Mouse (Mus musculus) cerebellum, adult 2 months (tissue): ENCODE results near the gene P2ry14. TPM values are rescaled to one million over a fixed set of nuclear protein-coding genes. Genes with fewer than 3 reads are reported as not detected.

Experiments
- DNase-seq, 2 experiments: peaks; one replicate each; pipeline ENCODE4 v3.0.0; 2021
- H3K27ac ChIP-seq: fragments of 200-500 bp; 2 replicates; pipeline ENCODE4 v1.5.1; 2012; ENCODE audit warnings: low read length, control low read depth, inconsistent platforms; ENCODE audit not compliant: insufficient read depth
- H3K27me3 ChIP-seq: fragments of 200-500 bp; 2 replicates; pipeline ENCODE4 v1.6.1; 2012; ENCODE audit warnings: inconsistent platforms, mild to moderate bottlenecking, low read length, moderate library complexity; ENCODE audit not compliant: control insufficient read depth, insufficient read depth
- H3K4me1 ChIP-seq: fragments of 200-500 bp; 2 replicates; pipeline ENCODE4 v1.6.1; 2011; ENCODE audit warnings: low read length; ENCODE audit not compliant: control insufficient read depth, insufficient read depth
- H3K4me3 ChIP-seq: fragments of 200-500 bp; replicated peaks from 2 replicates; pipeline ENCODE3; 2011; ENCODE audit warnings: mild to moderate bottlenecking, low read depth, low read length, control low read depth; ENCODE audit not compliant: insufficient read depth
- CTCF ChIP-seq: fragments of 200-500 bp; IDR thresholded peaks from 2 replicates; pipeline ENCODE4 v1.5.1; 2011; ENCODE audit warnings: low read depth, mild to moderate bottlenecking, control low read depth, low read length, moderate library complexity, borderline replicate concordance; ENCODE audit not compliant: insufficient read depth
- POLR2A ChIP-seq: fragments of 200-500 bp; IDR thresholded peaks from 2 replicates; pipeline ENCODE4 v1.6.1; 2011; ENCODE audit warnings: low read length, control low read depth, borderline replicate concordance; ENCODE audit not compliant: insufficient read depth
- WGBS: fragments of 180-500 bp; shearing (Covaris S2); methylation state at CpG from one replicate; pipeline ENCODE4 v1.1.7; 2018; 5-methylcytosine and 5-hydroxymethylcytosine counted together
- polyA plus RNA-seq: library from polyadenylated mRNA; depleted of rRNA; stranded (reverse); fragments of >200 nt; gene quantifications from 2 replicates; pipeline ENCODE4 v1.2.3, GENCODE M21; 2012

P2ry14 gene
- polyA plus RNA-seq, 1 experiment, result 4.2 TPM

DNA sequence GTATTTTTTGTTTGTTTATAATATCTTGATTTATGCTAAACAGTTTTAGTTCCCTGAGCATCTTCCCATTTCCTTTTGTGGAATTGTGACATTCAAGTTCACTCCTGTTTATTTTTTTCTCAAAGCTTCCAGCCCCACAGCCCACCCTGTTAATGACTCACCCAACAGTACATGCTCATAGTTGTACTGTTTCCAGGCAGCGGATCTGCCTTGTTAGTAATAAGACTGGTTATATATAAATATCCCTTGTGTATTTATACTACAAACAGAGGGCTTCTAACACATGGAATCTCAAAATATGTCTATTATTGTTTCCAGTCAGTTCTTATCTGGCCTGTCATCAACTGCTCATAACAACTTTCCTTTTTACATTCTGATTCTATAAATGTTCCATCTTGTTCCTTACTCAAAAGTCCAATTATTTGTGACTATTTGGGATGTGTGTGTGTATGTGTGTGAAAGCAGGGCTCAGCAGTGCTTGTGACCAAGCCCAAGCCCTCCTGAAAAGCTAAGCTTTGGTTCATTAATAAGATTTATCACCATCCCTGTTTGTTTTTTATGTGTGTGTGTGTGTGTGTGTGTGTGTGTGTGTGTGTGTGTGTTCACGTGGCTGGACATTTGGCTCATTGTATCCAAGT, 14.1 kb upstream of the P2ry14 start:
- no peaks in the 10 kb centered on the region for H3K27me3 ChIP-seq
- TF ChIP-seq CTCF (no peak), POLR2A (no peak)
- no peak for DNase-seq
- no peak overlapping the region for H3K27ac ChIP-seq
- H3K4me3 ChIP-seq, result no peak overlapping the region
- 80% methylated on average over 2 of the region's 2 CpGs for WGBS
- peaks cover 3% of the 10 kb centered on the region; the same call in 1 of the 2 replicates for H3K4me1 ChIP-seq

DNA sequence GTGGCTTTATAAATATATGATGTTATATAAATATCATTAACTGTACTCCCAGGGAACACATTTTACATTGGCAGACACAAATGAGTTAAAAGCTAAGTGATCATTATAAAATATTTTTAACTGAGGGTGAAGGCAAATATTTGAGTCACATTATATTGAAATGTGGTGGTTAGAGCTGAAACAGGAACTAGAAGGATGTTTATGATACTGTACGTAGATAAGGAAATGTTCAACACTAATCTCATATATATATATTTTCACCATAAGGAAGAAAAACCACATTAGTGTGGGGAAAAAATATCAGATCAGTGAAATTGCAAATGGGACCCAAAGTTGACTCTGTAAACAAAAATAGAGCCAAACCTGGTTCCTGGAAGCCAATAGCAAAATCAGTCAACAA, 7.0 kb upstream of the P2ry14 start:
- DNase-seq, result no peak
- TF ChIP-seq CTCF (no peak), POLR2A (no peak)
- 96% methylated on average over 1 of the region's 1 CpGs for WGBS
- H3K27me3 ChIP-seq, result no peaks in the 10 kb centered on the region
- H3K27ac ChIP-seq, result no peak overlapping the region
- no peak overlapping the region for H3K4me3 ChIP-seq
- H3K4me1 ChIP-seq, result no peaks in the 10 kb centered on the region

DNA sequence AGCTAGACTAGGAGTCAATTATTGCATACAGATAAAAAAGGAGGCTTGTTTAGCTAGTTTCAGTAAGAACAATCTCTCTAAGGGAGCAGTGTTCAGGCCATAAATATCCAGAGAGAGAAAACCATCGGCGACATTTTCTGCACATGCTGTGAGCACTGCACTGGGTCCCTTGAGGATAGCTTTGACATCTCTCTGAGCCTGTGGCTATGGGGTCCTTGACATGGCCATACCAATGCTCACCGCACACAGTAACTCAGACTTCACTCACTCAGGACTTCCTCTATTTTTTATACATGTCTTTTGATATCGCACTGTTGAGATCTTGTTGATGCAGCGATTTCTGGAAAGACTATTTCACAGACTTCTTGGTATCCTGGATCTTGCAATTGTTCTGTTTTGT, 3.6 kb upstream of the P2ry14 start:
- no peak for DNase-seq
- Histone ChIP-seq H3K27me3 (no peaks in the 10 kb centered on the region), H3K27ac (no peak overlapping the region), H3K4me1 (no peaks in the 10 kb centered on the region), H3K4me3 (no peak overlapping the region)
- TF ChIP-seq POLR2A (no peak), CTCF (no peak)
- 92% methylated on average over 5 of the region's 5 CpGs for WGBS

DNA sequence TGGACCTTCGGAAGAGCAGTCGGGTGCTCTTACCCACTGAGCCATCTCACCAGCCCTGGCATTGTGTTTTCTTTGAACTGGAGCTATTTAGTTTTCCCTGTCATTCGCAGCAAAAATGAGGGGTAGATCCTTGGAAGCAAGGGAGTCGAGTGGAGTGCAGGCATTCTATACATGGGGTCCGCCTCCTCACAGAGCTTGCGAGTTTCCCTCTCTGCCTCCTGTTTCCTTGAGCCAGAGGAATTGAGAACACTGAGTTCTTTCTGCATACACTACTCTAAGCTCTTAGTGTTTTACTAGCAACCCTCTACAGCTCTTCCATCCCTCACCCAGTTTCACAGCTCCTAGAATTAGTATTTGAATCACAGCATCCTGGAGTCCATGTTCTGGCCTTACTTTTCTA, 2.0 kb upstream of the P2ry14 start:
- H3K27me3 ChIP-seq, result no peaks in the 10 kb centered on the region
- H3K4me1 ChIP-seq, result no peaks in the 10 kb centered on the region
- WGBS, result 96% methylated on average over 6 of the region's 6 CpGs
- DNase-seq, result no peak
- TF ChIP-seq CTCF, result no peak
- no peak for TF ChIP-seq POLR2A
- H3K27ac ChIP-seq, result no peak overlapping the region
- no peak overlapping the region for H3K4me3 ChIP-seq

DNA sequence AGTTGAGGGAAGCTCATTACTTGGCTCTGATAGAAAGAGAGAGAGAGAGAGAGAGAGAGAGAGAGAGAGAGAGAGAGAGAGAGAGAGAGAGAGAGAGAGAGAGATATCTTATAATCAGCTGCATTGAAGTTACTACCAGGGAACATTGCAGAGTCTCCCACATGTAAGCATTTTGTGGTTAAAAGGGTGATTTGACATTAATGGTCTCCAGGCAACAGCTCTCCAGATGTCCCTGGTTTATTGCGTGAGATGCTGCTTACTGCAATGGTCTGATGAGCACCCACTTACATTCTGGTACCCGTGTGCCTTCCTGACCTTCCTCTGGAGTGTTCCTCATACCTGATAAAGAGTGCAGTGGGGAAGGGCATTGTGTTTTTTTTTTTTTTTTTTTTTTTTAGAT, 1.5 kb upstream of the P2ry14 start:
- TF ChIP-seq POLR2A (no peak), CTCF (no peak)
- Histone ChIP-seq H3K4me1 (no peaks in the 10 kb centered on the region), H3K4me3 (no peak overlapping the region), H3K27me3 (no peaks in the 10 kb centered on the region), H3K27ac (no peak overlapping the region)
- DNase-seq, result no peak
- 89% methylated on average over 2 of the region's 2 CpGs for WGBS

DNA sequence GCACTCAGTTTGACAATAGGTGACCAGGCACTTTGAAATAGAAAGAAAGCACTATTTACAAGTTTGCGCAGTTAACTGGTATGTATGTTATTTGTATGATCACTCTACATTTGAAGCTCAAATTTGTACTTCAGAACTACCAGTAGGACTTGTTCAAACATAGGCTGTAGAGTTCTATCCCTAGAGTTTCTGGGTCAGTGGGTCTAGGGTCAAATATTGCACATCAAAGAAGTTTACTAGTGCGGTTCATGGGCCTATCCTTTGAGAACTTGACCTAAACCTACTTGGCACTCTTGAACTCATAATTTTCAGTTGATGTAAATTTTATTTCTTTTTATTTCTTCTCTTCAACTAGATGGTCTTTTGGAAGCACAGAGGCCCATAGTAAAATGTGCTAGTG, 2.8 kb downstream of the P2ry14 start:
- DNase-seq, result no peak
- H3K4me1 ChIP-seq, result peaks cover 2% of the 10 kb centered on the region; the same call in 1 of the 2 replicates
- WGBS, result 98% methylated on average over 2 of the region's 2 CpGs
- TF ChIP-seq POLR2A (no peak), CTCF (no peak)
- H3K4me3 ChIP-seq, result no peak overlapping the region
- no peaks in the 10 kb centered on the region for H3K27me3 ChIP-seq
- no peak overlapping the region for H3K27ac ChIP-seq

DNA sequence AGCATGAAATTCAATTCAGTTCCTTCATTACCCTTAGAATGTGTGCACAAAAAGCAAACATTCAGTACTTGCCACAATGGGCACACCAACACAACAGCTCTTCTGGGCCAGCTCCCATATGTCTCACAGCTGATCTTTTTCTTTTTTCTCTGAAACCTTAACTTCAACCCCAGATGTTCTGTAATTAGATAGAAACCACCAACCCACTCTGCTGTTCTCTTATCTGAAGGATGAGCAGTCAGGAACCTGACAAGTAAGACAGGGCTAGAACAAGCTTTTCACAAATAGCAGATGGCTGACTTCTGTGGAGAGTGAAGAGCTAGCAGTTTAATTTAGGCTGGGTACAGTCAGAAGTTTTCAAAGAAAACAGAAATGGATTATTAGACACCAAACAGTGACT, 3.8 kb downstream of the P2ry14 start:
- TF ChIP-seq POLR2A, result no peak
- no peak for TF ChIP-seq CTCF
- DNase-seq, result no peak
- no peak overlapping the region for H3K27ac ChIP-seq

DNA sequence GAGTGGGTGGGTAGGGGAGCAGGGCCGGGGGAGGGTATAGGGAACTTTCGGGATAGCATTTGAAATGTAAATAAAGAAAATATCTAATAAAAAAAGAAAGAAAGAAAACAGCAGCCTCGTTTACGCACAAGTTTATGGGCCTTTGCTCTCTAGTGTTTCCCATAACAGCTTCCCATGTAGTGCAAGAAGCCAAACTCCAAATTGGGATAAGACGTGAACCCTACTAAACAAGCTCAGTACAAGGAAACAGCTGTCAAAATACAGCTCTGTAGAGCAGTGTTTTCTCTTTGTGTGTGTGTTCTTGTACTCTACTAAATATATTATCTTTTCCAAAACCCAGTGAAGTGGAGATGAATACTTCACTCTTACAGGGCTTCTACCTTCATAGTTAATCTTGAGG, 8.2 kb downstream of the P2ry14 start:
- H3K27me3 ChIP-seq, result no peaks in the 10 kb centered on the region
- WGBS, result 84% methylated on average over 5 of the region's 5 CpGs

More for the DNA sequence above, 3.8 kb downstream of the P2ry14 start:
- no peaks in the 10 kb centered on the region for H3K27me3 ChIP-seq
- H3K4me3 ChIP-seq, result no peak overlapping the region
- peaks cover 2% of the 10 kb centered on the region; the same call in 1 of the 2 replicates for H3K4me1 ChIP-seq

More for the DNA sequence above, 8.2 kb downstream of the P2ry14 start:
- Histone ChIP-seq H3K27ac (no peak overlapping the region), H3K4me3 (no peak overlapping the region), H3K4me1 (peaks cover 2% of the 10 kb centered on the region; the same call in 1 of the 2 replicates)
- TF ChIP-seq POLR2A, result no peak
- TF ChIP-seq CTCF, result no peak
- DNase-seq, result no peak
